Mouse (Mus musculus) right cerebral cortex, postnatal 4 days (tissue): ENCODE results near the gene Galnt9.

Experiments used
- DNase-seq: peaks from one replicate; pipeline ENCODE4 v3.0.0-alpha.2; 2022

Galnt9 gene

GRCm38 (mm10) chr5:110543951-110544690, at the start of gene Galnt9:
Gene Galnt9, plus strand, starts transcription at chr5:110544355.
- peak; percentile 64 for DNase-seq

GRCm38 (mm10) chr5:110494396-110494795, 49.8 kb upstream of the Galnt9 start:
- no peak for DNase-seq

- DNase-seq: no peak
Observed at GRCm38 (mm10) chr5:110495051-110495450, 49.1 kb upstream of the Galnt9 start.

- no peak for DNase-seq
Observed at GRCm38 (mm10) chr5:110497556-110497955, 46.6 kb upstream of the Galnt9 start.

- DNase-seq: no peak
Observed at GRCm38 (mm10) chr5:110498071-110498470, 46.1 kb upstream of the Galnt9 start.

GRCm38 (mm10) chr5:110500233-110500632, 43.9 kb upstream of the Galnt9 start:
- DNase-seq: no peak

GRCm38 (mm10) chr5:110503361-110503760, 40.8 kb upstream of the Galnt9 start:
- DNase-seq: no peak

- no peak for DNase-seq
Observed at GRCm38 (mm10) chr5:110505611-110506294, 38.4 kb upstream of the Galnt9 start.

GRCm38 (mm10) chr5:110506295-110506616, 37.9 kb upstream of the Galnt9 start:
- DNase-seq: no peak

GRCm38 (mm10) chr5:110506856-110507255, 37.3 kb upstream of the Galnt9 start:
- DNase-seq: no peak

GRCm38 (mm10) chr5:110507943-110508342, 36.2 kb upstream of the Galnt9 start:
- no peak for DNase-seq

GRCm38 (mm10) chr5:110510357-110510756, 33.8 kb upstream of the Galnt9 start:
- DNase-seq: no peak

GRCm38 (mm10) chr5:110513791-110514190, 30.4 kb upstream of the Galnt9 start:
- no peak for DNase-seq

GRCm38 (mm10) chr5:110514694-110515093, 29.5 kb upstream of the Galnt9 start:
- no peak for DNase-seq

- no peak for DNase-seq
Observed at GRCm38 (mm10) chr5:110516390-110516789, 27.8 kb upstream of the Galnt9 start.

GRCm38 (mm10) chr5:110518086-110518783, 25.9 kb upstream of the Galnt9 start:
- DNase-seq: no peak

- DNase-seq: no peak
Observed at GRCm38 (mm10) chr5:110520974-110521373, 23.2 kb upstream of the Galnt9 start.

GRCm38 (mm10) chr5:110521822-110522221, 22.3 kb upstream of the Galnt9 start:
- peak; percentile 36 for DNase-seq

GRCm38 (mm10) chr5:110523296-110523695, 20.9 kb upstream of the Galnt9 start:
- no peak for DNase-seq

- no peak for DNase-seq
Observed at GRCm38 (mm10) chr5:110525701-110526100, 18.5 kb upstream of the Galnt9 start.

GRCm38 (mm10) chr5:110526556-110526955, 17.6 kb upstream of the Galnt9 start:
- no peak for DNase-seq

GRCm38 (mm10) chr5:110531091-110531490, 13.1 kb upstream of the Galnt9 start:
- DNase-seq: no peak

- DNase-seq: no peak
Observed at GRCm38 (mm10) chr5:110534402-110534801, 9.8 kb upstream of the Galnt9 start.

- DNase-seq: no peak
Observed at GRCm38 (mm10) chr5:110535964-110536363, 8.2 kb upstream of the Galnt9 start.
